Mouse (Mus musculus): ENCODE results near the gene Supt7l.
"Not testable (repeated sequence)": the region's sequence is repeated elsewhere in the genome, so short reads cannot be mapped to it uniquely, and the experiment has no call there.

Supt7l gene

DNA sequence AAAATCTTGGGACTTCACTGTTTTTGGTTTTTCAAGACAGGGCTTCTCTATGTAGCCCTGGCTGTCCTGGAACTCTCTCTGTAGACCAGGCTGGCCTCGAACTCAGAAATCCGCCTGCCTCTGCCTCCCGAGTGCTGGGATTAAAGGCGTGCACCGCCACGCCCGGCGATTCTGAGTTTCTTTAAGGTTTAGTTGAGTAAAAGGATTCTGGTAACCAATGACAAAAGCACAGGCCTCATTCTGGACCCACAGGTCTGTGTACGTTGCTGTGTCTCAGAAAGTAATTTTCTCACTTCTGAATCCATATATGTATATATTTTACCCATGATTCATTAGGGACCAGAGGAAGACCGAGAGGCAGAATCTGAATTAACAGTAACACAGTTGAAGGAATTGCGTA is at the start of gene Supt7l:
Supt7l (minus strand) TSS at position 101 of the 400 bp plus-strand sequence.
- not testable (repeated sequence) for DNase-seq

- peak in 1 of 2 experiments; percentile 28 for DNase-seq
Measured at GRCm38 (mm10) chr5:31576539-31576975, 49.0 kb upstream of the Supt7l start.

GRCm38 (mm10) chr5:31573722-31574121 is 46.1 kb upstream of the Supt7l start:
- no peak for DNase-seq

DNA sequence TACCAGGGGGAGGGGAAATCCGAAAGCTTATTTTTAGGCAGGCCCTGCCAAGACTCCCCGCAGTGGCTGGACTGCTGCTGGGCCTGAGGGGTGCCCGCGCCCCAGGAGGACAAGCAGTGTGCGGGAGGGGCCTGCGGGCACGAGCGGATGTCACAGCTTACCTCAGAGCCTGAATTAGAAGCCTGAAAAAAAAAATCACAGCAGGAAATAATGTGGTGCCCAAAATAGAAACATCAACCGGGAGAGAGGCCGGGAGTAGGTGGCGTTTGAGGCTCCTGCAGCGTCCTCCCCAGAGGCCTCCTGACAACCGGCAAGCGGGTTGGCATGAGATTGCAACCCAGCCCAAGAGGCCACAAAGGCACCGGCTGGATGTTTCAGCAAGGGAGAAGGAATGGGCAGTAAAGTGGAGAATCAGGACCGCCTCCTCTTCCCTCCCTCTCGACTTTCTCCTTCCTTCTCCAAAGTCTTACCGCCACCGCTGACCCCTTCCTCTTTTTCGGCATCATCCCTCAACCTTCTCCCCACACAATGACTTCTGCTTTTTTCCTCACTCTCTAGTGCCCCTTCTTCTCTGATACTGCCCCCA is 43.5 kb upstream of the Supt7l start:
- DNase-seq: peak; percentile 64 to 71

GRCm38 (mm10) chr5:31567951-31568657 is 40.5 kb upstream of the Supt7l start:
- no peak for DNase-seq

- no peak for DNase-seq
Measured at GRCm38 (mm10) chr5:31566457-31566856, 38.9 kb upstream of the Supt7l start.

GRCm38 (mm10) chr5:31566026-31566425 is 38.4 kb upstream of the Supt7l start:
- DNase-seq: no peak

GRCm38 (mm10) chr5:31564976-31565375 is 37.4 kb upstream of the Supt7l start:
- DNase-seq: peak in 1 of 2 experiments; percentile 13

GRCm38 (mm10) chr5:31563905-31564304 is 36.3 kb upstream of the Supt7l start:
- DNase-seq: no peak

GRCm38 (mm10) chr5:31563496-31563895 is 35.9 kb upstream of the Supt7l start:
- peak; percentile 54 to 72 for DNase-seq

GRCm38 (mm10) chr5:31562036-31562666 is 34.5 kb upstream of the Supt7l start:
- DNase-seq: peak; percentile 52 to 58

- no peak for DNase-seq
Measured at GRCm38 (mm10) chr5:31560352-31560751, 32.7 kb upstream of the Supt7l start.

DNA sequence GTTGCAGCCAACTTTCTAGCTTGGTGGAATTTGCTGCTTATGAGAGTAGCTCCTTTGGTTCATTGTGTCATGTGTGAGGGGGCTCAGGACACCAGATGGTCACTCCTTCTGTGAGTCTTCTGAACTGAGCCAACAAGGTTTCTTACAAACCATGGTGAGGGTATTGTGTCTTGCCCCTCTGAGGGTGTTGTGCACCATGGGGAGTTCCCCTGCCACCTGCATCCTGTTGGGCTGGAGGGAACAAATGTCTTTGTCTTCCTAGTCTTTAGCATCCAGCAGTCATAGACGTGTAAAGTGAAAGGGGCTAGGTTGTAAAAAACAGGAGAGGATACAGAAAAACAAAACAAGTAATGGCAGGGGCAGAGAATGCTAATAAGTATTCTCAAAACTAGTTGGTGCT is 31.8 kb upstream of the Supt7l start:
- no peak for DNase-seq

- no peak for DNase-seq
Measured at GRCm38 (mm10) chr5:31535228-31535627, 7.6 kb upstream of the Supt7l start.

- DNase-seq: no peak
Measured at GRCm38 (mm10) chr5:31528560-31528959, 953 bp upstream of the Supt7l start.

DNA sequence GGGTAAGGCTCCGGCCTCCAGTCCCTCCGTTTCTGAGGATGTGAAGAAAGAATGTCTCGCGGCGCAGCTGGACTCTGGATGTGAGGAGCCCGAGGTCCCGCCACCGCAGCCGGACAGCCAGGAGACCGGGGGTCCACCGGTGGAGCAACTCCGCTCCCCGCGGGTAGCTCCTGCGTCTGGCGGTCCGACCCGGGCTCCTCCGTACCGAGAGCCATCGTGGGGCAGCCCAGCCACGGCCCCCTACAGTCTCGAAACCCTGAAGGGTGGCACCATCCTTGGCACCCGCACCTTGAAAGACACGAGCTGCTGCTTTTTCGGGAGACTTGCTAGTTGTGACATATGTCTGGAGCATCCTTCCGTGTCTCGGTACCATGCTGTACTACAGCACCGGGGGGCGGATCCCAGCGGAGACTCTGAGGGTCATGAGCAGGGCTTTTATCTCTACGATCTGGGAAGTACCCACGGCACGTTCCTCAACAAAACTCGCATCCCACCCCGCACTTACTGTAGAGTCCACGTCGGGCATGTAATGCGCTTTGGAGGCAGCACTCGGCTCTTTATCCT is 408 bp downstream of the Supt7l start:
- DNase-seq: no peak

GRCm38 (mm10) chr5:31526354-31527116 is 1.1 kb downstream of the Supt7l start, which contains the start of gene Slc4a1ap:
TSS of gene Slc4a1ap (plus strand) at chr5:31526995.
- DNase-seq: peak; percentile 80 to 82

DNA sequence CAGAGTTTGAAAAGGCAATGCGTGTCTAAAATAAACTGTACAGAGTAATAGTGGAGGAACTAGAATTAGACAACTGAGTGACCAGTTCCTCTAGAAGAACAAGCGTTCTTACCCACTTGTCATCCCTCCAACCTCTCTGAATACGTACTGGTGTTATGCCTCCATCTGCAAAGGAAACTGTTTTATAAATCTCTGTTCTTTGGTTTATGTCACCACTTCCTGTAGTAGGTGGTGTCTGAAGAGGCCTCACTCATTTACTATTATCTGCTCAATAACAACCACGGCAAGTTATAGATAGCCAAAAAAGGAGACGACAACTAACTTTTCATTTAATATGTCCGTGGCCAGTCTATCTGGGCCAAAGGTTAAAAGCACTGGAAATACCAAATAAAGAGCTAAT is 7.1 kb downstream of the Supt7l start:
- DNase-seq: no peak

- no peak for DNase-seq
Measured at GRCm38 (mm10) chr5:31512481-31512880, 15.1 kb downstream of the Supt7l start.

DNA sequence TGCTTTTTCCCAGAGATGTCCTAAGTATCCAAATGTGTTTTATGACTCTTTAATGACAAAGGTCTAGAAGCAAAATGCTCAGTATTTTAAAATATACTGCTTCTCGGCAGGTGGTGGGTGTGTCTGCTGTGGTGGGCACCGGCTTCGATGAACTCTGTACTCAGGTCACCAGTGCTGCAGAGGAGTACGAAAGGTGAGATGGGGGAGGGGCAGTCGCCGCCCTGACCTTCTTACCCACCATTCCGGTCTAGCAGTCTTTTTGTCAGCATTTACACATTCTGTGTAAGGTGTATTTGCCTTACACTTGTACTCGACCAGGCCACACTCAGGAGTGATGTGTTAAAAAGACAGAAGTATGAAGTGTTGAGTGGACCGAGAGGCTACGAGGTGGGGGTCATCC is 22.8 kb downstream of the Supt7l start:
- DNase-seq: no peak

DNA sequence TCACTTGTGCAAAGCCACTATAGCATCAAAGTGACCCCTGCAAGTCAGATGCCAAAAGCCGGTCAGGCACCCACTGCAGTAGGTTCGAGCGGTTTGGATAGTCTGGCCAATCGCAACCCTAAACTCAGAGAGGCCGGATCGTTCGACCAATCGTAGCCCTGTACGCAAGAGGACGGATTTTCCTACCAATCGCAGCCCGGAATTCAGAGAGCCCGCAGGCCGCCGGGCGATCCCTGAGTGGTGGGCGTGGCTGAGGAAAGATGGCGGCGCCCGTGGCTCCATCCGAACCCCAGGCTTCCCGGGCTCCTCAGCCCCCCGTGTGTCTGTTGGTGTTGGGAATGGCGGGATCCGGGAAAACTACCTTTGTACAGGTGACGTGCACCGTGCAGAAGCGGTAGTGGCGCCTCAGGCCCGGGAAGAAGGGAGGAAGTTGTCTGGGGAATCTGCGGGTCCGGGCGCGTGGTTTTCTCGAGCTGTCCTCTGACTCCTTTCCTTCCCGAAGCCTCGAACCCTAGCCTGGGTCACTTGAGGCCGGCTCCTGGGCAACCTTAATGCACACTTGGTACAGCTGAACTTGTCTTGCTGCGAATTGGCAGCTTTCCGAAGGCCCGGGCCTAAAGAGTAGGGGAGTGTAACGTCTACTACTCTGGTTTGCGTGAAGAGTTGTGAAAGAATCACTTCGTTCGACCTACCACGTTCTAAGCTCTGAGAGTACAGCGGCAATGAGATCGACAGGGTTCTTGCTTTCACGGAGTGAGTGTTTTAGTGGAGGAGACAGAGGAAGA is 32.9 kb downstream of the Supt7l start, which contains the start of gene Gpn1:
Gpn1 (plus strand) TSS at position 229 of the 785 bp plus-strand sequence.
- DNase-seq: peak; percentile 91 to 93

DNA sequence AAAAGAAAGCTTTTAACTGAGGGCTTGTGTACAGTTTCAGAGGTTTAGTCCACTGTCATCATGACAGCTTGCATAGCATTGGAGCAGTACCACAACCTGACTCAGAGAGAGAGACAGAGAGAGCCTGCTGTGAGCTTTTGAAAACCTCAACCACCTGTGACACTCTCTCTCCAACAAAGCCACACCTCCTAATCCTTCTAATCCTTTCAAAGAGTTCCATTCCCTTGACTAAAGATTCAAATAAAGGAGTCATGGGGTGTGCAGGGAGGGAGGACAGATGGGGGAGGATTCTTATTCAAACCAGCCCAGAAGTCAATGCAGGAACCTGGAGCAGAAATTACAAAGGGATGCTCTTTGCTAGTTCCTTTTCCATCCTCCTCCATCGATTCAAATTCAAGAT is 35.6 kb downstream of the Supt7l start:
- no peak for DNase-seq
